Mouse (Mus musculus) spleen, postnatal 36 days (tissue): ENCODE results near the gene Zfp148.
"Not testable (repeated sequence)": the region's sequence is repeated elsewhere in the genome, so short reads cannot be mapped to it uniquely, and the experiment has no call there.

ENCODE experiments used
- DNase-seq, 2 experiments: peaks; one replicate each; pipeline ENCODE4 v3.0.0; 2022; ENCODE audit warnings: low spot score in 2 of 2, mixed read lengths in 1 of 2

The Zfp148 gene

DNA sequence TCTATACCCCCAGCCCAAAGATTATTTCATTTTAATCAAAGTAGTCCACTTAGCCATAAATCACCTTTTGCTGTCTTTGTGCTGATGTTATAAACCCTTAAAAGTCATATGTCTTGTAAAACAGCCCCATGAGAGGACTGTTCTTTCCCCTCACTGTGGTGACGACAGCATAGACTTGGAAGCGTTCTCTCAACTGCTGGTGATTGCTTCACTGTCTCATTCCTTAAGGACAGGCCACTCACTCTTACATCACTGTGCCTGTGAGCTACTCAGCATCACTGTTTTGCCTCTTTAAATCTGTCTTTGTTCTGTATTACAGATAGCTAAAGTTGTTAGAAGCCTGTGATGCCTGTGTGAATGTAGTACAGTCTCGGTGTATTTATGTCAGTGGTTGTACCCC lies 80.8 kb downstream of the Zfp148 start:
- no peak for DNase-seq

DNA sequence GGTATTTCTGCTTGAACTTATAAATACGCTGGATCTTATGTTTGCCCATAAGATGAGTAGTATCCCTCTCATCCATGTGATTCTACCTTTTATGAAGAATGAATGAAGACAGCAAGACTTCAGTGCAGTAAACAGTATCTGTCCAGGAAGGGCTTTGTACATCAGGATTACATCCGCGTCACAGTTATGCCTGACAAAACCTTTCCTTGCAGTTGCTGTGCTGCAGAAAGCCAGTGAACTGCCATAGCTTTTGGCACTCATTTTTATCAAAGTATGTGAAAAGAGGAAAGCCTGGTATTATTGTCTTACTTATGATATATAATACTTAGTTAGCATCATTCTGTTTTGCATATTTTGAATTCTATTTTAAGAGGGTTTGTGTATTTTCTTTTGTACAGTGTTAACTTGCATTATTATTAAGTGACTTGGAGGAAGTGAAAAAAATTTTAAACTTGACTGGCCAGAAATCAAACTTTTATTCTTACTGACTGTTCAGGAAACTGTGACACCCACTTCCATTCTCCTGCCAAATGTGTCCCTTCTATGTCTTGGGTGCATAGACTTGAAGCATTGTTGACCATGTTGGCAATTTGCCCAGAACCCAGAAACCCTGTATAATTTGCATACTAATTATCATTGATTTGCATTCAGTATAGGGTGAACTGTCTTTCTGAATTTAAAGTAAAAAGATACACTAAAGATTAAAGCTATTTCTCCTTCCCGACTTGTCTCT lies 84.0 kb downstream of the Zfp148 start:
- peak in 1 of 2 experiments; percentile 7 for DNase-seq

GRCm38 (mm10) chr16:33465242-33465614 lies 84.6 kb downstream of the Zfp148 start:
- no peak for DNase-seq

DNA sequence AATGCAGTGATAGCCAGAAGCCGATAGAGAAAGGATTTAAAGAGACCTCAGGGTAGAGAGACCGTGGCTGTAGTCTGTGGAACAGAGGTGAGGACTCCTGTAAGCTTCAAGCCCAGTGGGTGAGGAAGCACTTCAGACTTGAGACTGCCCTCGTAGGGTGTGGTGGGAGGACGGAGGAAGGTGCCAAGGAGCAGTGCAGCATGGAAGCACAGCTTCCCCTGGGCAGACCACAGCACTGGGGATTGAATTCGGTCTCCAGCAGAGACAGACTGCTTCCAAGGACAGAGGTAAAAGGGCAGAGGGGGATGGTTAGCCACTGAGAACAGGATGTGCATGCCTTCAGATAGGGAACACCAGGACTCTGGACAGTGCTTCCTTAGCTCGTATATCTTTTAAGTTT lies 86.8 kb downstream of the Zfp148 start:
- DNase-seq: no peak

- no peak for DNase-seq
These were observed 89.3 kb downstream of the Zfp148 start for GRCm38 (mm10) chr16:33469973-33470372.

GRCm38 (mm10) chr16:33474381-33474780 lies 93.7 kb downstream of the Zfp148 start:
- no peak for DNase-seq

DNA sequence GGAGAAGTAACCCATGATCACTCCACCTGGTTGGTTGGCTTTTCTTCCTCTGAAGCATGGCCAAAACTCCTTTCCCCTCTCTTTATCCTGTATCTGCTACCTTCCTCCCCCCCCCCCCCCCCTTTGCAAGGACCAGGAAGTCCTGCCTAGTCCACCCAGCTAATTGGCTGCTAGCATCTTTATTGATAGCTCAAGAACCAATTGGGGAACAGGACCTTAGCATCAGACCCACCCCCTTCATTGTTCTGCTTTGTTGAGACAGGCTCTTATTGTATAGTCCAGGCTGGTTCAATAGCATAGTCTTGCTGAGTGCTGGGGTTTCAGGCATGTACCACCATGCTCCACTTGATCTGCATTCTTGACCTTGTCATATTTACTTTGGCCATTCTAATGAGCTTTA lies 99.3 kb downstream of the Zfp148 start:
- no peak for DNase-seq

DNA sequence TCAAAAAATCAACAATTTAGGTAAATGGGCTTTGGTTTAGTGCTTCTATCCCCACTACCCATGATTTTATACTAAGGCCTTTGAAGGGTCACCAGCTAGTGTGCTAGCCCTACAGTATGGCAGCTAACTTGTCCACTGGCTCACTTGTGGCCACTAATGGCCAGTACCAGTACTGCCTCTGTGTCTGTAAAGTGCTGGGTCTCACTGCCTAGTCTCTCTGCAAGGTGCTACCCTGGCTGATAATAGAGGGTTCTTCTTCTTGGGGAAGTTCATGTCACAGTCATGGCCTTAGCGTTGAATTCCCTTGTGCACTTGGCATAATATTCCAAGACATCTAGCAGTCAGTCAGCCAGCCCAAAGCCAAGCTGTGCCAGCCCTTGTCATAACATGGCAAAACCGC lies 100.5 kb downstream of the Zfp148 start:
- DNase-seq: peak; percentile 4 to 16

GRCm38 (mm10) chr16:33482309-33482708 lies 101.7 kb downstream of the Zfp148 start:
- no peak for DNase-seq

GRCm38 (mm10) chr16:33487709-33488108 lies 107.1 kb downstream of the Zfp148 start:
- no peak for DNase-seq

GRCm38 (mm10) chr16:33494374-33494773 lies 113.7 kb downstream of the Zfp148 start:
- DNase-seq: no peak

GRCm38 (mm10) chr16:33508082-33508481 lies 127.4 kb downstream of the Zfp148 start:
- no peak for DNase-seq

DNA sequence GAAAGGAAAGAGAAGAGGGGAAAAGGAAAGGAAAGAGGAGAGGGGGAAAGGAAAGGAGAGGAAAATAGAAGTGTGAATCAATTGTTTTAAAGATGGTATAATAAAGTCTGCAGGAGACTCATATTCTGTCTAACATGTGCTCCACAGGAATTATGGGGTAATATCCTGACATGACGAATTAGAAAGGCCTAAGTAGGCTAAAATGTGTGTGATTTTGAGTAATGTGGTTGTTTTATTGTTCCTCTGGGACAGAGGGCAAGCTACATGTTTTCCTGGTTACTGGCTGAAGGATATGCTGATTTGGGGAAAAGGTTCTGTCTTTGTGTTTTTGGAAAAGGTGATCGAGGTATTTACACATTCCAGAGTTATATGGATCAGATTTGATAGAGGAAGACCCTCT lies 128.6 kb downstream of the Zfp148 start:
- not testable (repeated sequence) for DNase-seq

- not testable (repeated sequence) for DNase-seq
These were observed 130.2 kb downstream of the Zfp148 start for GRCm38 (mm10) chr16:33510856-33511255.

- no peak for DNase-seq
These were observed 131.9 kb downstream of the Zfp148 start for GRCm38 (mm10) chr16:33512555-33512954.

DNA sequence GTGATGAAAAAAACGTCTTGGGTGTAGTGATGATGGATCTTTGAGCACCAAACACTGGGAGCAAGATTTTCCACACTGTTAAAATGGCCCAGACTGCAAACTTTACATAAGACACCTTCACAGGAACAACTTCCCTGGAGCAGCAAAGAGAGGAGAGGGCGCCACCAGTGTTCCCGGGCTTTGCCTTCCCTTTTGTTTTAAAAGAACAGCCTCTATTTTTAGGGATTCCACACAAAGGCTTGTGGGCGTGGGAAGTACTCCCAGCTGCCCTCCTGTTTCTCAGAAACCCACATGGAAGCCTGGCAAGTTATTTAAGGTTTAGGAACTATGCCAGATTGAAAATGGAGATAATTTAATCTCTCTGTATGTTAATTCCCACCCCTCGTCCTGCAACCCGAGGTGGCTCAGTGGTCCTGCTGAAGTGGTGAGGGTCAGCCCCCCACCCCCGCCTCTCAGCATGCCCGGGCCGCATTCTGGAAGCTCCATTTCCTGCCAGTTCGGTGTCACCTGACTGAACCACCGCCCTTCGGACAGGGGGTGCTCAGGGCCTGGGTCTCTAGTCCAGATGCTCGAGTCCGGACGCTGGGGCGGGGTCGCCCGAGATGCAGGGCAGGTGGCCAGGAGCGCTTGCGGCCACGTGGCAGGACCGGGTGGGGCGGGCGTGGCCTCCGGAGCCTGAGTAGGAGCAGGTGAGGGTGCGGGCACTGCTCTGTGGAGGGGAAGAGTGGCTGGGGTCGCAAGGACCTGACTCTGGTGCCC lies 136.3 kb downstream of the Zfp148 start, which contains the start of gene Slc12a8:
Gene Slc12a8 (plus strand): TSS at position 522 of the 759 bp plus-strand sequence.
- no peak for DNase-seq

- no peak for DNase-seq
These were observed 137.0 kb downstream of the Zfp148 start for GRCm38 (mm10) chr16:33517627-33518026.

DNA sequence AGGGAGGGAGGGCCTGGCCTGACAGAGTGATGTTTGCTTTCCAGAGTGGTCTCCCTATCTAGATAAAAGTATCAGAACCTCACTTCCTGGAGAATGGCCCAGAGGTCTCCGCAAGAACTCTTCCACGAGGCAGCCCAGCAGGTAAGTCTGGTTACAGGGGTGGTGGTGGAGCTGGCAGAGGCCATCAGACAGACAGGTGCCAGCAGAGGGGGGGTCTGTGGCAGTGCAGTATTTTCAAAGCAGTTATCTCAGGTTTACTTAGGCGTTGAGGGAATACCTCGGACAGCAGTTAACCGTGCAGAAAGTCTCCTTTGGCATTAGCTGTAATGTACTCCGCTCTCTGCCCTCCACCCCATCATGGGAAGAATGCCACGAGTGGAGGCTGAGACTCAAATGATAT lies 137.6 kb downstream of the Zfp148 start:
- no peak for DNase-seq

DNA sequence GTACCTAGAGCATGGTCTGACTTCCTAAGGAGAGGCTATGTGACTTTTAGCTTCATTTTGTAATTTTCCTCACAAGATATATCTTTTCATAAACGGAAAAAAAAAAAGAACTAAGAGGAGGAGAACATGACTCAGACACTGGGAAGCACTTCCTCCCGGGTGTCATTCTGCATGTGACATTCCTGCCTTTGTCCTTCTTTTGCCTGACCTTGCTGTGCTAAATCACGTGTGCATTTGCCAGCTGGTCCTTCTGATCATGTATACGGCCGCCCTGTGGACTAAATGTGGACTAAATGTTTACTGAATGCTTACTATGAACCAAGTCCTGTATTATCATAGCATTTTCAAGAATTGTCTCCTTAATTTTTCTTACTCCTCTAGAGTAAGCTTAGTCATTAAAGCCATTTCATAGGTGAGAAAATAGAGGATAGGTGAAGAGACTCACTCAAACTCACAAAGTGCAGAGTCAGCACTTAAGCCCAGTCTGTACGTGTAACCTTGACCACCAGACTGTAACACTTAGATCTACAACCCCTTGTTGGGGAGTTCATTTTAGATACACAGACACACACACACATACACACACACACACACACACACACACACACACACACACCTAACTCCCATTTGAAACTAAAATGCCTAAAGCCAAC lies 139.4 kb downstream of the Zfp148 start:
- no peak for DNase-seq

DNA sequence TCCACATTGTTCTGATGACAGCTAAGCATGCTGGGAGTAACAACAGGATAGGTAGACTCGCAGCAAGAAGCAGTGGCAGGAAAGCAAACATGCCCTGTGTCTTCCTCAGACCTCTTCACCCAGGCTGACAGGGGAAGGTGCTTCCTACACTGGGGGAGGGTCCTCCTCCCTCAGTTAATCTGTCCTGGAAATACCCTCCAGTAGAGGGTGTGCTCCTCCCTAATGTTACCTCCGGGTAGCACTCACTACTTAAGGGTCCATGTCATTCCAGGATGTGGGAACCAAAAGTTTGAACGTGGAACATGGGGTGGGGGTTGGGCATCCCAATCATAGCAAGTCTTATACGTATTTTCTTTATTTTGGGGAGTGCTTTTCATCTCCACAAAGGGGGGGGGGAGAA lies 141.9 kb downstream of the Zfp148 start:
- no peak for DNase-seq

- no peak for DNase-seq
These were observed 142.9 kb downstream of the Zfp148 start for GRCm38 (mm10) chr16:33523571-33523970.
